Mouse (Mus musculus) liver, embryonic 14.5 days (tissue): ENCODE data around the gene Baz2b. TPM values are rescaled to one million over a fixed set of nuclear protein-coding genes. Genes with fewer than 3 reads are reported as not detected.

ENCODE experiments used
- ATAC-seq: fragments of 200-750 bp; cut with Nextera tagmentation; 2 replicates; pipeline ENCODE4 v1.8.0; 2017; ENCODE audit warnings: moderate number of reproducible peaks, mild to moderate bottlenecking, moderate library complexity; ENCODE audit not compliant: insufficient read depth
- DNase-seq, 3 experiments: peaks; one replicate each; pipeline ENCODE4 v3.0.0-alpha.2; 2012 to 2013; ENCODE audit warnings: low read depth in 3 of 3, low spot score in 3 of 3
- H3K27ac ChIP-seq: fragments of 300-500 bp; sonication (generic); 2 replicates; pipeline ENCODE4 v1.5.1; 2014; ENCODE audit warnings: moderate library complexity, mild to moderate bottlenecking, control low read depth, inconsistent platforms
- H3K27me3 ChIP-seq: fragments of 300-500 bp; sonication (generic); 2 replicates; pipeline ENCODE4 v1.6.1; 2014; ENCODE audit warnings: mild to moderate bottlenecking, low read length, moderate library complexity; ENCODE audit not compliant: control insufficient read depth, insufficient read depth
- H3K36me3 ChIP-seq: fragments of 300-500 bp; sonication (generic); replicated peaks from 2 replicates; pipeline ENCODE4 v1.6.1; 2014; ENCODE audit warnings: low read depth; ENCODE audit not compliant: control insufficient read depth, insufficient read depth
- H3K4me1 ChIP-seq, 2 experiments: fragments of 200-500 bp in 1 of 2; fragments of 300-500 bp in 1 of 2; sonication (generic) in 1 of 2; replicated peaks; 2 replicates each; pipeline ENCODE4 v1.6.1; 2012 to 2014; ENCODE audit warnings: antibody characterized with exemption in 1 of 2, inconsistent platforms in 1 of 2, low read length in 1 of 2; ENCODE audit not compliant: control insufficient read depth in 2 of 2, insufficient read depth in 2 of 2
- H3K4me2 ChIP-seq: fragments of 300-500 bp; sonication (generic); 2 replicates; pipeline ENCODE4 v1.6.1; 2014; ENCODE audit warnings: low read depth, mild to moderate bottlenecking, control low read depth, moderate library complexity
- H3K4me3 ChIP-seq, 2 experiments: fragments of 200-500 bp in 1 of 2; fragments of 300-500 bp in 1 of 2; sonication (generic) in 1 of 2; 2 replicates each; pipeline ENCODE4 v1.5.1; 2012 to 2014; ENCODE audit warnings: low read depth in 2 of 2, low read length in 2 of 2, mild to moderate bottlenecking in 2 of 2, control low read depth in 1 of 2, inconsistent platforms in 1 of 2, moderate library complexity in 1 of 2; ENCODE audit not compliant: insufficient read depth in 1 of 2
- H3K9ac ChIP-seq: fragments of 300-500 bp; sonication (generic); replicated peaks from 2 replicates; pipeline ENCODE4 v1.6.1; 2014; ENCODE audit warnings: mild to moderate bottlenecking, control low read depth, moderate library complexity
- H3K9me3 ChIP-seq: fragments of 300-500 bp; sonication (generic); 2 replicates; pipeline ENCODE4 v1.6.1; 2016; ENCODE audit warnings: low read length, mixed read lengths; ENCODE audit not compliant: control insufficient read depth
- CTCF ChIP-seq: IDR thresholded peaks from 2 replicates; pipeline ENCODE4 v1.5.1; 2016; ENCODE audit warnings: antibody characterized with exemption, low read depth, control low read depth
- EP300 ChIP-seq: IDR thresholded peaks from 2 replicates; pipeline ENCODE4 v1.6.1; 2016; ENCODE audit warnings: antibody characterized with exemption, low read depth
- WGBS: fragments of 180-500 bp; shearing (Covaris S2); extraction: QIAGEN DNeasy Blood & Tissue Kit; methylation state at CpG from one replicate; pipeline ENCODE4 v1.1.7; 2014; ENCODE audit not compliant: insufficient replicate concordance; 5-methylcytosine and 5-hydroxymethylcytosine counted together
- polyA plus RNA-seq, 2 experiments: library from polyadenylated mRNA; depleted of rRNA in 1 of 2; stranded (reverse) in 1 of 2; unstranded in 1 of 2; fragments of >200 nt; fragmentation: Nextera tagmentation in 1 of 2; extraction: Ambion mirVana in 1 of 2; gene quantifications; 2 replicates each; pipeline versions ENCODE4 v1.2.1 to v1.2.3; 2012 to 2014

The Baz2b gene
- polyA plus RNA-seq, 2 experiments: 9.1 to 11.0 TPM

DNA sequence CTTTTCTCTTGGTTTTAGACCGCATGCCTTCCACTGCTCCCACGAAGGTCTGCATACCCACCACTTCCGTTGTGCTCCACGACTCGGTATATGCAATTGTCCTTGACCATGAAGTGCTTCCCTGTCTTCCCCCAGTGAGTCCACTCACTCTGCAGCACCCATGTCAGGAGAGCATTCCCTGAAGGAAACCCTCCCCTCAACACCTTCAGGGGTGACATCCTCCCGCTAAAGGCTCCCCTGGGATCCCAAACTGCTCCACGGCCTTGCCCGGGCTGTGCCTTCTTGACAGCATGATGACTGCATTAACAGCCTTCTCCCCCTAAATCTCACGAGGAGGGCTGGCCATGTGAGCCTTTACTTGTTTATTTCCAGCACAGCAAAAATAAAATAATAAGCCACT, 301.6 kb downstream of the Baz2b start:
- no peaks in the 10 kb centered on the region for H3K27me3 ChIP-seq
- WGBS: 89% methylated on average over 9 of the region's 9 CpGs
- H3K4me1 ChIP-seq: no peaks in the 10 kb centered on the region
- no peak for TF ChIP-seq CTCF
- no peak for TF ChIP-seq EP300
- DNase-seq (no peak), ATAC-seq (no peak)
- no peak overlapping the region for H3K4me2 ChIP-seq
- H3K27ac ChIP-seq: no peak overlapping the region
- H3K9ac ChIP-seq: no peak overlapping the region
- H3K4me3 ChIP-seq: no peak overlapping the region
- H3K36me3 ChIP-seq: peaks cover 11% of the 10 kb centered on the region
- no peaks in the 10 kb centered on the region for H3K9me3 ChIP-seq

DNA sequence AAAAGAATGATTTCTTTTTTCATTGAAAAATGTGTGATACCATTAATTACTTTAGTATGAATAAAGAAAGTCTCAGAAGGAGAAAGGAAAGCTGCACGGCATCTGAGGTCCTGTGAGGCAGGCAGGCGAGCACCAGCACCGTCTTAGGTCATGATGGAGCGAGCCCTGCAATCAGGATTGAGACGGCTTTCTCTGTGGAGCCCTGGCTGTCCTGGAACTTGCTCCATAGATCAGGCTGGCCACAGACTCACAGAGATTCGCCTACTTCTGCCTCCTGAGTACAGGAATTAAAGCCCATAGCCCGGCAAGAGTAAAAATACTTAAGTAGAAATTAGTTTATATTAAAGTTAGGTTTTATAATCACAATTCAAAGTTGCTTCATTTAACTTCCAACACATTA, 305.6 kb downstream of the Baz2b start:
- Histone ChIP-seq H3K36me3 (peaks cover 10% of the 10 kb centered on the region; the same call in 1 of the 2 replicates), H3K9ac (no peak overlapping the region), H3K27ac (no peak overlapping the region), H3K4me3 (no peak overlapping the region), H3K9me3 (no peaks in the 10 kb centered on the region), H3K27me3 (no peaks in the 10 kb centered on the region), H3K4me1 (no peaks in the 10 kb centered on the region), H3K4me2 (no peak overlapping the region)
- 80% methylated on average over 7 of the region's 7 CpGs for WGBS
- DNase-seq (no peak), ATAC-seq (no peak)
- TF ChIP-seq CTCF (no peak), EP300 (no peak)

DNA sequence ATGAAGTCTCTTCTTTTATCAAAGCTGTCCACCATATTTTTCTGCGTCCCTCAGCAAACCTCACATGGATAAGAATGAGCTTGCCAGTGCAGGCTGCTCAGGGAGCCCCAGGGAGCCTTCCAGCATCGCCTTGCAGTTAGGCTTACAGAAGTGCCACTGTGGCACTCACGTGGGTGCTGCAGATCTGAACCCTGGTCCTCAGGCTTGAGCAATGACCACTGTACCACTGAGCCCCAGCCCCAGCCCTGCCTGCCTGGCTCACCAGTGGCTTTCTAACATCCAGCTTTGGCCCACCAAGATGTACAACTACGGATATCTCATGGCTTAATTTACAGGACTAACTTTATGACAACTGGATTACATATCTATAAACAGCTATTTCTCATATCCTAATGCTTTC, 311.0 kb downstream of the Baz2b start:
- Histone ChIP-seq H3K4me1 (no peaks in the 10 kb centered on the region), H3K27me3 (no peaks in the 10 kb centered on the region), H3K36me3 (peaks cover 10% of the 10 kb centered on the region; the same call in 1 of the 2 replicates), H3K27ac (no peak overlapping the region), H3K4me2 (no peak overlapping the region), H3K4me3 (no peak overlapping the region), H3K9ac (no peak overlapping the region), H3K9me3 (no peaks in the 10 kb centered on the region)
- WGBS: 78% methylated on average over 4 of the region's 4 CpGs
- no peak for ATAC-seq
- TF ChIP-seq CTCF (no peak), EP300 (no peak)
- DNase-seq: no peak

DNA sequence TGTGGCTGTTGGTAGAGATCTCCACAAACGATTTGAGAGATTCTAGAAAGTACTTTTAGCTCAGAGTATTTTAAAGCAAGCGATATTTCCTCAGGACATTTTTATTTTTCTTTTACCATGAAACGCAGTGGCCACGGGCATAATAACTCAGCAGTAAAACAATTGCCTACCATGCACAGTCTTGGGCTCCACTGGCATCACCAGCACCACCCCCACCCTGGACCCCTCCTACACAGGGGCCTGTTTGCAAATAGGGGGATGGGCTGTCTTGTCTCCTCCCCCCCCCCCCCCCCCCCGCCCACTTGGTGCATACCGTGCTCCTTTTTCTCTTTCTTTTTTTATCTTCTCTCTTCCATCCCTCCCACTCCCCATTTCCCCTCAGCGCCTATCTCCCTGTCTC, 311.5 kb downstream of the Baz2b start:
- Histone ChIP-seq H3K9ac (no peak overlapping the region), H3K4me1 (no peaks in the 10 kb centered on the region), H3K27me3 (no peaks in the 10 kb centered on the region), H3K27ac (no peak overlapping the region), H3K4me2 (no peak overlapping the region), H3K4me3 (no peak overlapping the region), H3K9me3 (no peaks in the 10 kb centered on the region), H3K36me3 (peaks cover 10% of the 10 kb centered on the region; the same call in 1 of the 2 replicates)
- DNase-seq (no peak), ATAC-seq (no peak)
- no peak for TF ChIP-seq CTCF
- no peak for TF ChIP-seq EP300
- 64% methylated on average over 6 of the region's 7 CpGs for WGBS

DNA sequence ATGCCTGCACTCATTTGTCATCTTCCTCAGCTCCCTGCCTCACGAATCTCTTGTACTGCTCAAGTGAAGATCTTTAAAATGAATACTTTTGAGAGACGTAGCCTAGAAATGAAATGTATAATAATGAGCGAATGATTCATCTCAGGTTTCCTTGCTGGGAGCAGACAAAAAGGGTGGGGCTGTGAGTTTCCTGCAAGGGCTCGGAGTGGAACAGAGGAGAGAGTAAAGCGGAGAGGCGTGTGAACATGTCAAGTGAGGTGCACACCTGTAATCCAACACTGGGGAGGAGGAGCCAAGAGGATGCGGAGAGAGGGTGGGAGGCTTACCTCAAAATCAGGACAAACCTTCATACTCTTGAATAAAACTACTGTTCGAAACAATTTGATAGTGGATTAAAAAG, 312.8 kb downstream of the Baz2b start:
- Histone ChIP-seq H3K4me3 (no peak overlapping the region), H3K36me3 (peaks cover 10% of the 10 kb centered on the region; the same call in 1 of the 2 replicates), H3K9me3 (no peaks in the 10 kb centered on the region), H3K27me3 (no peaks in the 10 kb centered on the region), H3K4me1 (no peaks in the 10 kb centered on the region), H3K4me2 (no peak overlapping the region), H3K9ac (no peak overlapping the region), H3K27ac (no peak overlapping the region)
- 77% methylated on average over 8 of the region's 8 CpGs for WGBS
- ATAC-seq: no peak
- DNase-seq: no peak
- TF ChIP-seq CTCF (no peak), EP300 (no peak)
